Mouse (Mus musculus) kidney, adult 2 months (tissue): ENCODE results near the gene Map4k4.

Experiments
- CTCF ChIP-seq: fragments of 200-500 bp; conservative IDR thresholded peaks from 2 replicates; pipeline ENCODE4 v1.5.1; 2011; ENCODE audit warnings: low read depth, mild to moderate bottlenecking, control low read depth, low read length, moderate library complexity, mixed read lengths; ENCODE audit not compliant: insufficient read depth, insufficient read length
- POLR2A ChIP-seq: fragments of 200-500 bp; IDR thresholded peaks from one replicate; pipeline ENCODE4 v1.6.1; 2011; ENCODE audit warnings: low read depth, low read length, control low read depth

DNA sequence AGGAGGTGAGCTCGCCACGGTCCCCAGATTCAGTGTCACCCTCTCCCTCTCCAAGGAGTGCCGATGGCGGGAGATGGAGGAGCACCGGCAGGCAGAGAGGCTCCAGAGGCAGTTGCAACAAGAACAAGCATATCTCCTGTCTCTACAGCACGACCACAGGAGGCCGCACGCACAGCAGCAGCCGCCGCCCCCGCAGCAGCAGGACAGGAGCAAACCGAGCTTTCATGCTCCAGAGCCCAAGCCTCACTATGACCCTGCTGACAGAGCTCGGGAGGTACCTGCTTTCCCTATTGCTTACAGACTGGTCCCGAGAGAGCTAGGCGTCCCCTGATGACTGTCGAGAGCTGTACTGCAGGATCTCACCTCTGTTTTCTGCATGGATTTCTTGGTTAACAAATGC lies 99.8 kb downstream of the Map4k4 start:
- no peak for TF ChIP-seq POLR2A
- no peak for TF ChIP-seq CTCF
